Mouse (Mus musculus) stomach, embryonic 16.5 days (tissue): Measurements from ENCODE around the gene Depdc1b. TPM values are rescaled to one million over a fixed set of nuclear protein-coding genes. Genes with fewer than 3 reads are reported as not detected.

ENCODE experiments used
- ATAC-seq: fragments of 200-750 bp; cut with Nextera tagmentation; 2 replicates; pipeline ENCODE4 v1.8.0; 2017; ENCODE audit warnings: moderate number of reproducible peaks, moderate TSS enrichment; ENCODE audit not compliant: insufficient read depth, low FRiP score
- H3K27ac ChIP-seq: fragments of 300-500 bp; sonication (generic); 2 replicates; pipeline ENCODE4 v1.5.1; 2014; ENCODE audit warnings: low read length
- H3K27me3 ChIP-seq: fragments of 300-500 bp; sonication (generic); 2 replicates; pipeline ENCODE4 v1.6.1; 2014; ENCODE audit warnings: low read length, control low read depth, mixed read lengths; ENCODE audit not compliant: control insufficient read depth, insufficient read depth
- H3K36me3 ChIP-seq: fragments of 300-500 bp; sonication (generic); 2 replicates; pipeline ENCODE4 v1.6.1; 2014; ENCODE audit warnings: low read length; ENCODE audit not compliant: control insufficient read depth, insufficient read depth
- H3K4me1 ChIP-seq: fragments of 300-500 bp; sonication (generic); 2 replicates; pipeline ENCODE4 v1.6.1; 2014; ENCODE audit warnings: low read length, control low read depth, mixed read lengths; ENCODE audit not compliant: control insufficient read depth, insufficient read depth
- H3K4me2 ChIP-seq: fragments of 300-500 bp; sonication (generic); 2 replicates; pipeline ENCODE4 v1.6.1; 2014; ENCODE audit warnings: low read depth, low read length, mixed read lengths
- H3K4me3 ChIP-seq: fragments of 300-500 bp; sonication (generic); replicated peaks from 2 replicates; pipeline ENCODE4 v1.5.1; 2014; ENCODE audit warnings: mild to moderate bottlenecking, low read length
- H3K9ac ChIP-seq: fragments of 300-500 bp; sonication (generic); 2 replicates; pipeline ENCODE4 v1.6.1; 2014; ENCODE audit warnings: low read length
- H3K9me3 ChIP-seq: fragments of 300-500 bp; sonication (generic); replicated peaks from 2 replicates; pipeline ENCODE4 v1.6.1; 2016; ENCODE audit warnings: low read length, control low read depth; ENCODE audit not compliant: control insufficient read depth
- WGBS: fragments of 180-500 bp; shearing (Covaris S2); extraction: QIAGEN DNeasy Blood & Tissue Kit; methylation state at CpG from one replicate; pipeline ENCODE4 v1.1.7; 2014; 5-methylcytosine and 5-hydroxymethylcytosine counted together
- polyA plus RNA-seq: library from polyadenylated mRNA; unstranded; fragments of >200 nt; fragmentation: Nextera tagmentation; extraction: Ambion mirVana; gene quantifications from 2 replicates; pipeline ENCODE4 v1.2.1, GENCODE M21; 2015

Gene Depdc1b
- polyA plus RNA-seq, result 6.8 and 8.2 TPM in 2 replicates

GRCm38 (mm10) chr13:108315702-108316486 is at the start of gene Depdc1b:
TSS of gene Depdc1b (plus strand) at chr13:108316332.
- Histone ChIP-seq H3K9me3 (peaks cover 3% of the 10 kb centered on the region; the same call in 1 of the 2 replicates), H3K4me1 (peaks cover 11% of the 10 kb centered on the region; the same call in 1 of the 2 replicates), H3K36me3 (no peaks in the 10 kb centered on the region), H3K27me3 (no peaks in the 10 kb centered on the region), H3K9ac (peak within 1 kb of the TSS; percentile 79), H3K4me2 (peak within 1 kb of the TSS; percentile 93), H3K27ac (peak within 1 kb of the TSS; percentile 69; the same call in 1 of the 2 replicates), H3K4me3 (peak within 1 kb of the TSS; percentile 75)
- ATAC-seq, result peak; percentile 97
- WGBS, result under 1% methylated on average over 48 of the region's 48 CpGs

- H3K9me3 ChIP-seq, result no peaks in the 10 kb centered on the region
- H3K9ac ChIP-seq, result no peak overlapping the region
- no peak overlapping the region for H3K4me3 ChIP-seq
- no peaks in the 10 kb centered on the region for H3K27me3 ChIP-seq
- no peak for ATAC-seq
- H3K4me2 ChIP-seq, result no peak overlapping the region
- 50% methylated on average over 9 of the region's 9 CpGs for WGBS
- H3K27ac ChIP-seq, result no peak overlapping the region
- H3K4me1 ChIP-seq, result no peaks in the 10 kb centered on the region
- H3K36me3 ChIP-seq, result no peaks in the 10 kb centered on the region
Observed at GRCm38 (mm10) chr13:108267841-108268634, 48.1 kb upstream of the Depdc1b start.

- H3K9me3 ChIP-seq, result no peaks in the 10 kb centered on the region
- no peak for ATAC-seq
- no peak overlapping the region for H3K27ac ChIP-seq
- no peaks in the 10 kb centered on the region for H3K36me3 ChIP-seq
- H3K4me3 ChIP-seq, result no peak overlapping the region
- WGBS, result 44% methylated on average over 7 of the region's 7 CpGs
- no peaks in the 10 kb centered on the region for H3K27me3 ChIP-seq
- no peaks in the 10 kb centered on the region for H3K4me1 ChIP-seq
- no peak overlapping the region for H3K9ac ChIP-seq
- H3K4me2 ChIP-seq, result no peak overlapping the region
Observed at GRCm38 (mm10) chr13:108271458-108272148, 44.5 kb upstream of the Depdc1b start.

- Histone ChIP-seq H3K27ac (no peak overlapping the region), H3K9ac (no peak overlapping the region), H3K4me1 (no peaks in the 10 kb centered on the region), H3K4me2 (no peak overlapping the region), H3K9me3 (no peaks in the 10 kb centered on the region), H3K4me3 (no peak overlapping the region), H3K36me3 (no peaks in the 10 kb centered on the region), H3K27me3 (no peaks in the 10 kb centered on the region)
- 66% methylated on average over 8 of the region's 8 CpGs for WGBS
- ATAC-seq, result no peak
Observed at GRCm38 (mm10) chr13:108272332-108272731, 43.8 kb upstream of the Depdc1b start.

GRCm38 (mm10) chr13:108273034-108273433 is 43.1 kb upstream of the Depdc1b start:
- Histone ChIP-seq H3K9me3 (no peaks in the 10 kb centered on the region), H3K4me1 (no peaks in the 10 kb centered on the region), H3K4me2 (no peak overlapping the region), H3K36me3 (no peaks in the 10 kb centered on the region), H3K9ac (no peak overlapping the region), H3K4me3 (no peak overlapping the region), H3K27me3 (no peaks in the 10 kb centered on the region), H3K27ac (no peak overlapping the region)
- ATAC-seq, result no peak
- 54% methylated on average over 15 of the region's 15 CpGs for WGBS

GRCm38 (mm10) chr13:108273456-108273855 is 42.7 kb upstream of the Depdc1b start:
- Histone ChIP-seq H3K4me3 (no peak overlapping the region), H3K36me3 (no peaks in the 10 kb centered on the region), H3K27ac (no peak overlapping the region), H3K9me3 (no peaks in the 10 kb centered on the region), H3K4me2 (no peak overlapping the region), H3K9ac (no peak overlapping the region), H3K4me1 (no peaks in the 10 kb centered on the region), H3K27me3 (no peaks in the 10 kb centered on the region)
- 52% methylated on average over 5 of the region's 5 CpGs for WGBS
- ATAC-seq, result no peak

GRCm38 (mm10) chr13:108276561-108276960 is 39.6 kb upstream of the Depdc1b start:
- no peaks in the 10 kb centered on the region; the same call in 1 of the 2 replicates for H3K36me3 ChIP-seq
- ATAC-seq, result no peak
- no peak overlapping the region for H3K4me3 ChIP-seq
- 60% methylated on average over 1 of the region's 1 CpGs for whole genome bisulfite sequencing
- no peak overlapping the region for H3K27ac ChIP-seq
- H3K4me1 ChIP-seq, result peaks cover 4% of the 10 kb centered on the region; the same call in 1 of the 2 replicates
- no peak overlapping the region for H3K9ac ChIP-seq
- H3K9me3 ChIP-seq, result no peaks in the 10 kb centered on the region
- H3K27me3 ChIP-seq, result no peaks in the 10 kb centered on the region
- no peak overlapping the region for H3K4me2 ChIP-seq

- Histone ChIP-seq H3K4me2 (no peak overlapping the region), H3K4me1 (peaks cover 4% of the 10 kb centered on the region; the same call in 1 of the 2 replicates), H3K27me3 (no peaks in the 10 kb centered on the region), H3K4me3 (no peak overlapping the region), H3K27ac (no peak overlapping the region), H3K36me3 (no peaks in the 10 kb centered on the region; the same call in 1 of the 2 replicates), H3K9ac (no peak overlapping the region), H3K9me3 (no peaks in the 10 kb centered on the region)
- WGBS, result 88% methylated on average over 7 of the region's 7 CpGs
- ATAC-seq, result no peak
Observed at GRCm38 (mm10) chr13:108277320-108277719, 38.8 kb upstream of the Depdc1b start.
